Mouse (Mus musculus) neural tube, embryonic 14.5 days (tissue): ENCODE results near the gene Ctnna3. TPM values are rescaled to one million over a fixed set of nuclear protein-coding genes. Genes with fewer than 3 reads are reported as not detected.
"Not testable (repeated sequence)": the region's sequence is repeated elsewhere in the genome, so short reads cannot be mapped to it uniquely, and the experiment has no call there.

Experiments used
- ATAC-seq: fragments of 200-750 bp; cut with Nextera tagmentation; 2 replicates; pipeline ENCODE4 v1.8.0; 2017; ENCODE audit warnings: low read depth, mild to moderate bottlenecking, moderate TSS enrichment, moderate library complexity
- H3K27ac ChIP-seq: fragments of 300-500 bp; sonication (generic); 2 replicates; pipeline ENCODE4 v1.5.1; 2014; ENCODE audit warnings: low read depth, mild to moderate bottlenecking, control low read depth, low read length, moderate library complexity, mixed read lengths
- H3K27me3 ChIP-seq: fragments of 300-500 bp; sonication (generic); 2 replicates; pipeline ENCODE4 v1.6.1; 2014; ENCODE audit warnings: low read length; ENCODE audit not compliant: control insufficient read depth, insufficient read depth
- H3K36me3 ChIP-seq: fragments of 300-500 bp; sonication (generic); 2 replicates; pipeline ENCODE4 v1.6.1; 2014; ENCODE audit warnings: low read length, mixed read lengths; ENCODE audit not compliant: control insufficient read depth, insufficient read depth
- H3K4me1 ChIP-seq: fragments of 300-500 bp; sonication (generic); 2 replicates; pipeline ENCODE4 v1.6.1; 2014; ENCODE audit warnings: low read length; ENCODE audit not compliant: control insufficient read depth, insufficient read depth
- H3K4me2 ChIP-seq: fragments of 300-500 bp; sonication (generic); 2 replicates; pipeline ENCODE4 v1.6.1; 2014; ENCODE audit warnings: mild to moderate bottlenecking, low read depth, low read length, control low read depth
- H3K4me3 ChIP-seq: fragments of 300-500 bp; sonication (generic); 2 replicates; pipeline ENCODE4 v1.5.1; 2014; ENCODE audit warnings: low read depth, low read length, control low read depth, mixed read lengths
- H3K9ac ChIP-seq: fragments of 300-500 bp; sonication (generic); replicated peaks from 2 replicates; pipeline ENCODE4 v1.6.1; 2014; ENCODE audit warnings: low read depth, mild to moderate bottlenecking, control low read depth, low read length, mixed read lengths
- H3K9me3 ChIP-seq: fragments of 300-500 bp; sonication (generic); 2 replicates; pipeline ENCODE4 v1.6.1; 2016; ENCODE audit warnings: low read length; ENCODE audit not compliant: control insufficient read depth
- WGBS: fragments of 180-500 bp; shearing (Covaris S2); extraction: QIAGEN DNeasy Blood & Tissue Kit; methylation state at CpG from one replicate; pipeline ENCODE4 v1.1.7; 2014; 5-methylcytosine and 5-hydroxymethylcytosine counted together
- polyA plus RNA-seq: library from polyadenylated mRNA; unstranded; fragments of >200 nt; fragmentation: Nextera tagmentation; extraction: Ambion mirVana; gene quantifications from 2 replicates; pipeline ENCODE4 v1.2.1, GENCODE M21; 2014

Ctnna3 gene
- polyA plus RNA-seq, 1 experiment from 2014 or later, result 16.5 TPM

DNA sequence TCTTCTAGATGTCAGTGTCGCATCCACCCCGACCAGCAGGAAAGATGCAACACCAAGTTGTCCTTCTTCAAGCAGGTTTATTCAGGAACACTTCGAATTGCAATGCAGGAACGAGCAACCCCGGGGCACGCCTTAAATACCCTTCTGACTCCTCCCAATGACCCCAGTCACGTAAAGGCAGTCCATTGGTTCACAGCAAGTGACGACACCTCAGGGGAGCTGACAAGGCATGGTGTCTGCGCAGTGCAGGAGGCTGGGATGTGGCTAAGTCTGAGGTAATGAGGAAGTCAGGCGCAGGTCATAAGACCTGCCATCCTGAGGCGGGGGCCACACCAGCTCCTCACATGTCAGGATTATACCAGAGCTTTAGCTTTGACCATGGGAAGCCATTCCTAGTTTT is 1311.8 kb downstream of the Ctnna3 start:
- not testable (repeated sequence) for H3K9me3 ChIP-seq, ATAC-seq, H3K36me3 ChIP-seq, H3K4me3 ChIP-seq, H3K4me2 ChIP-seq, H3K27me3 ChIP-seq, H3K4me1 ChIP-seq, H3K27ac ChIP-seq, H3K9ac ChIP-seq
- WGBS, result 85% methylated on average over 11 of the region's 11 CpGs

GRCm38 (mm10) chr10:64744099-64744498 is 1314.2 kb downstream of the Ctnna3 start:
- not testable (repeated sequence) for H3K4me1 ChIP-seq, H3K9ac ChIP-seq, H3K4me3 ChIP-seq, H3K9me3 ChIP-seq, H3K4me2 ChIP-seq, ATAC-seq, H3K27me3 ChIP-seq, H3K27ac ChIP-seq, H3K36me3 ChIP-seq
- 42% methylated on average over 3 of the region's 3 CpGs for WGBS

- no peak overlapping the region for H3K4me3 ChIP-seq
- no peaks in the 10 kb centered on the region for H3K9me3 ChIP-seq
- no peaks in the 10 kb centered on the region for H3K27me3 ChIP-seq
- no peaks in the 10 kb centered on the region for H3K4me1 ChIP-seq
- no peak overlapping the region for H3K27ac ChIP-seq
- ATAC-seq, result no peak
- H3K4me2 ChIP-seq, result no peak overlapping the region
- no peaks in the 10 kb centered on the region for H3K36me3 ChIP-seq
- H3K9ac ChIP-seq, result no peak overlapping the region
These were observed 1318.8 kb downstream of the Ctnna3 start for GRCm38 (mm10) chr10:64748651-64749050.

DNA sequence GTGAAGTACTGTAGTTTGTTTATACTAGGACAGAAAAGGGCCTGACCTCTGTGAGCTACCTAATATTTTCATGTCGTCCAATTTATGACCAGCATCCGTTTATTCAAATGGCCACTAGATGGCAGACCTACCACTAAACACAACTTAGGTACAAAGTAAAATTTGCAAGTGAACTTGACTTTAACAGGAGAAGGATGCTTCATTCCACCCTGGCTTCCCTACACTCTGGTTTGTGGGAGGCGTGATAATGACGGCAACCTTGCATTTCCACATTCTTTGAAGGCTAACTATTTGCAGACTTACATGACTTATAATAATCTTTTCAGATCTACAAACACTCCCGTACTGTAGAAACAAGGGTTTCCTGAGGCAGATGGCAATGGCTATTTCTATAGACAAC is 1320.9 kb downstream of the Ctnna3 start:
- Histone ChIP-seq H3K9me3 (no peaks in the 10 kb centered on the region), H3K4me3 (no peak overlapping the region), H3K27ac (no peak overlapping the region), H3K36me3 (no peaks in the 10 kb centered on the region), H3K4me1 (no peaks in the 10 kb centered on the region), H3K27me3 (no peaks in the 10 kb centered on the region), H3K9ac (no peak overlapping the region), H3K4me2 (no peak overlapping the region)
- WGBS, result 42% methylated on average over 5 of the region's 5 CpGs
- ATAC-seq, result no peak

DNA sequence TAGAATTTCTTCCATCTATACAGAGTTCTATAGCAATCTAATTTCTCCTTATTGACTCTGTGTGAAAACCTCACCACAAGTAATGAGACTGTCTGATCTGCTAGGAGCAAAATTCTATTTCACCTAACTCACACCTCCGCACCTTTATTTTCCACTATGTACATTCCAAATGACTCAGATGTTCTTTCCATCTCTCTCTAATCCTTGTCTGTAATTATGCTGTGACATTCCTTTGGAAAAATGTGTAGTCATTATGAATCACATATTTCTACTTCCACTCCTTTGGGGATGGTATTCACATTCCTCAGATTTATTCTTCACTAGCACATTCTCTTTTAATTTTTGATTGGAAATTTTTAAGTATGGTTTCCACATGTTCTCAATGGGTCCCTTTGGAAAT is 1406.4 kb downstream of the Ctnna3 start:
- WGBS, result 98% methylated on average over 1 of the region's 1 CpGs
- ATAC-seq, result no peak
- no peaks in the 10 kb centered on the region for H3K9me3 ChIP-seq

DNA sequence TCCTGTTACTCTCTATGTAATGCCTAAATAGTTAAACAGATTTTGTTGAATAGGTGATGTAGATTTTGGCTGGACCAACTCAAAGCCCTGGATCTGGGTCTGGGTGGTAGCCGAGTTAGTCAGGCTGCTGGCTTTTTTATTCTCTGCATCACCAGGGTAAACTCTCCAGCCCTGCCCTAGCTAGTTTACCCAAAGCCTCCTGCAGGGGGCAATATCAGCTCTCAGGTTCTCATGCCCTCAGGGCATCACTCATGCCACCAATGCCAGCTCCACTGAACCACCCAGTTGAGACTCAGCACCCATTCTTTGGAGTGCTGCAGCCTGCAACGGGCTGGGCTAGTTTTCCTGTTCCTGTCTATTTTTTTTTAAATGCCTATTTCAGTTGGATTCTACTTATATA is 1431.5 kb downstream of the Ctnna3 start:
- 83% methylated on average over 2 of the region's 2 CpGs for WGBS
- Histone ChIP-seq H3K27ac (no peak overlapping the region), H3K27me3 (no peaks in the 10 kb centered on the region), H3K4me3 (no peak overlapping the region), H3K4me1 (no peaks in the 10 kb centered on the region), H3K9me3 (no peaks in the 10 kb centered on the region), H3K36me3 (no peaks in the 10 kb centered on the region), H3K4me2 (no peak overlapping the region), H3K9ac (no peak overlapping the region)
- no peak for ATAC-seq

More for the DNA sequence above, 1406.4 kb downstream of the Ctnna3 start:
- H3K4me1 ChIP-seq, result no peaks in the 10 kb centered on the region
- H3K27ac ChIP-seq, result no peak overlapping the region
- H3K4me2 ChIP-seq, result no peak overlapping the region
- no peaks in the 10 kb centered on the region for H3K36me3 ChIP-seq
- no peak overlapping the region for H3K9ac ChIP-seq
- no peaks in the 10 kb centered on the region for H3K27me3 ChIP-seq
- no peak overlapping the region for H3K4me3 ChIP-seq

- no peaks in the 10 kb centered on the region for H3K36me3 ChIP-seq
- 57% methylated on average over 3 of the region's 3 CpGs for WGBS
- ATAC-seq, result no peak
These were observed 1441.0 kb downstream of the Ctnna3 start for GRCm38 (mm10) chr10:64870888-64871287.

DNA sequence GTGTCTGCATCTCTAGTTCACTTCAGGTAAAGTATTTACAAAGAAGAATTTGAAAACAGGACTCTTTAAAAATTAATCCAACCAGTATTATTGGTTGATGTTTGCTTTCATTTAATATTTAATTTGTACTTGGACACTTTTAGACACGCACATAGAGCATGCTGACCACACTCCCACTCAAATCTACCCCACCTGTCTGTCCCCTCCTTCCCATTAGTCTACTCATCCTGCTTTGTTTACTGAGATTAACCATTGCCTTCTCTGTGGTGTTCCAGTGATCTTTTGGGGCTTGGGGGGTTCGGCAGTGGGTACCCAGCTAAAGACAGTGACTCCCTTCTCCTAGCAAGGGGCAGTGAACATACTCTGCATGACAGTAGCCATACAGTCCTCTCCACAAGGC is 1446.6 kb downstream of the Ctnna3 start:
- no peaks in the 10 kb centered on the region for H3K9me3 ChIP-seq
- no peaks in the 10 kb centered on the region for H3K36me3 ChIP-seq
- H3K27me3 ChIP-seq, result no peaks in the 10 kb centered on the region
- no peak overlapping the region for H3K9ac ChIP-seq
- H3K4me1 ChIP-seq, result no peaks in the 10 kb centered on the region
- no peak overlapping the region for H3K4me2 ChIP-seq
- WGBS, result 85% methylated on average over 2 of the region's 2 CpGs
- no peak overlapping the region for H3K27ac ChIP-seq
- ATAC-seq, result no peak
- H3K4me3 ChIP-seq, result no peak overlapping the region

More at GRCm38 (mm10) chr10:64870888-64871287, 1441.0 kb downstream of the Ctnna3 start:
- Histone ChIP-seq H3K4me1 (no peaks in the 10 kb centered on the region), H3K27ac (no peak overlapping the region), H3K9ac (no peak overlapping the region), H3K4me2 (no peak overlapping the region), H3K4me3 (no peak overlapping the region), H3K27me3 (no peaks in the 10 kb centered on the region), H3K9me3 (no peaks in the 10 kb centered on the region)

DNA sequence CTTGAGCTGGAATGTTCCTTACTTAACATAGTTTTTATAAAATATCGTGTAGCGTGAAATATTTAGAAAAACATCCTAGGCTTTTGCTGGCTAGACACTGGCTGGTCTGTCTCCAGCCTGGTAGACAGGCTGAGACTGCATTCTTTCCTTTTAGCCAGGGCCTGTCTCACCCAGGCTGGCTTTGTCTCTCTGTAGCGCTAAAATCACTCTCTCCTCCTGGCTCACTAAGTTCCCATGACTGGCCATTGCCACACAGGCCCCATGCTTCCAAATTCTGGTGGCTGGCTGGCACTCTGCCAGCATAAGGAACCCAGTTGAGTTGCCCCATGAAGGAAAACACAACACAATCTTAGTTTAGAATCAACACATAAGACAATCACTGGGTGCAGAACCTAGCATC is 1450.0 kb downstream of the Ctnna3 start:
- 73% methylated on average over 3 of the region's 3 CpGs for WGBS
- H3K4me2 ChIP-seq, result no peak overlapping the region
- H3K27me3 ChIP-seq, result no peaks in the 10 kb centered on the region
- H3K9ac ChIP-seq, result no peak overlapping the region
- no peaks in the 10 kb centered on the region for H3K36me3 ChIP-seq
- no peak; the same call in 1 of the 2 replicates for ATAC-seq
- no peaks in the 10 kb centered on the region for H3K4me1 ChIP-seq
- H3K27ac ChIP-seq, result no peak overlapping the region
- no peak overlapping the region for H3K4me3 ChIP-seq
- no peaks in the 10 kb centered on the region for H3K9me3 ChIP-seq

GRCm38 (mm10) chr10:64886946-64887345 is 1457.0 kb downstream of the Ctnna3 start:
- H3K4me3 ChIP-seq, result no peak overlapping the region
- H3K27ac ChIP-seq, result no peak overlapping the region
- H3K9ac ChIP-seq, result no peak overlapping the region
- no peaks in the 10 kb centered on the region for H3K4me1 ChIP-seq
- WGBS, result 90% methylated on average over 9 of the region's 9 CpGs
- no peaks in the 10 kb centered on the region for H3K27me3 ChIP-seq
- ATAC-seq, result no peak
- H3K9me3 ChIP-seq, result no peaks in the 10 kb centered on the region
- no peaks in the 10 kb centered on the region for H3K36me3 ChIP-seq
- H3K4me2 ChIP-seq, result no peak overlapping the region
